Mouse (Mus musculus) c-Kit-positive CD71-positive TER-119-positive erythroid progenitor cells, embryonic 14.5 days (primary cell): ENCODE data around the gene Olfr611.
"Not testable (repeated sequence)": the region's sequence is repeated elsewhere in the genome, so short reads cannot be mapped to it uniquely, and the experiment has no call there.

Experiments
- DNase-seq: peaks from one replicate; pipeline ENCODE4 v3.0.0-alpha.2; 2013; ENCODE audit warnings: low spot score

The Olfr611 gene

DNA sequence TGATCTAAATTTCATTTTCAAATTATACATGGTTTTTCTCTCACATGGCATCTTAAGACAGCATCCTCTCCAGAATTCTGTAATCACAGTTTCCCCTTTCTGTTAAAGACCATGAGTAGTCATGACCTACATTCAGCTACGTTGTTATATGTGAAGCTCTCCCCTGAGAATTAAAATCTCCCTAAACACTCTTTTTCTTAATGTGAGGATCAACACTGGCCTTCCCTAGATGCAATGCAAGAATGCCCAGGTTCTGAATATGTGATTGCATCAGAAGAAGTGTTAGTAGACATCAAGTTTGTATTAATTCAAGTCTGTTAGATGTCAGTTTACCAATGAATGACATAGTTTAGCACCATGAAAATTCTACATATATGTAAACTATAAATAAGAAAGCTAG lies at the start of gene Olfr611:
Gene Olfr611, minus strand, starts transcription at position 101 of the 400 bp plus-strand sequence.
- DNase-seq = not testable (repeated sequence)

DNA sequence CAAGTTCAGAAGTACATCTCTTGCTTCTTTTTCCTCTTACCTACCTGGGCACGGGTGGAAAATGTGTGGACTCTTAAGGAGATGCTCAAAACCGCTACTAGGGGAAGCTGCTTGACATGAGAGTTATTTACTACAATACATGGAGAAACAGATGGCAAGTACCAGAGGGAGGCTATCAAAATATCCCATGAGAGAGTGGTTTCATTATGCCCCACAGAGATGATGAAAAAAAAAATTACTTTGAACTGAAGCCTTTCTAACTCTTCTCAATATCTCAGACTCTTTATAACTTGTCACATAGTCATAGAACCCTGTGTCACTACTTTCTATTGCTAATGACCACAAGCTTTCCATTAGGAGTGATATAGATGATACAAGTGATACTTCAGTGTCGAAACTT lies 48.4 kb upstream of the Olfr611 start, which contains the start of gene Olfr616:
Gene Olfr616, minus strand, starts transcription at position 101 of the 400 bp plus-strand sequence.
- DNase-seq = no peak

DNA sequence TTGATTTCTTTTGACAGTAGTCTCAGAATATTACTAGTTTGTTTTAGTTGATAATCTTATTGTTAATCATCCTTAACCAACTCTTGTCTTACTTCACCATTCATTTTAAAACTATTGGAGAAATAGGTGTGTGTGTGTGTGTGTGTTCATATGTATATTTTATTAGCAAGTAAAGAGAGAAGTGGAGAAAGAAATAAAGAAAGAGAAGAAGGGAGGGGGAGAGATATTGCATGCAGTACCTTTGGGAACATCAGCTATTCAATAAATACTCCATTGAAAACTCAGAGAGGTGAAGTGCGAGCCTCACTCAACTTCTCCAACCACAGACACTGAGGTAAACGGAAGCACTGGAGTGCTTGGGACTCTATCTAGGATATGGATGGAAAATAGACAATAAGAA lies 35.1 kb upstream of the Olfr611 start, which contains the start of gene Olfr615:
Gene Olfr615, plus strand, starts transcription at position 301 of the 400 bp plus-strand sequence.
- DNase-seq = no peak

DNA sequence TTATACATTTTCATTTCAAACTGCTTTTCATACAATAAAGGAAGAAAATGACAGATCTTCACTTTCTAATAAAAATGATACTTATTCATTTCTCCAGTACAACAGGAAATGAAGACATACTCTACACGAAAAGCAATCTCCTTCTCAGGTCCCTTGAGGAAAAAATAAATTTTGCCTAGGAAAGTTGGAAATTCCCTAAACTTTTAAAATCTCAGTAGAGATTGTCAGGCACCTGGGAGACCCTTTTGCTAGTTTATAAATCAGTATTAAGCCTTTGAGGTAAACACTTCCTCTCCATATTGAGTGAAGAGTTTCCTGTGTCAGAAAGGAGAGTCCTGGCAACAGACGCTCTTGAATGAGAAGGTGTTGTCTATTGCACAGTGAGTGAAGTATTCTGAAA lies 27.1 kb upstream of the Olfr611 start, which contains the start of gene Olfr613:
Gene Olfr613, plus strand, starts transcription at position 301 of the 400 bp plus-strand sequence.
- DNase-seq = no peak

GRCm38 (mm10) chr7:103542617-103543016 lies 22.0 kb upstream of the Olfr611 start, which contains the start of gene Olfr612:
TSS of gene Olfr612 (minus strand) at chr7:103542717.
- DNase-seq = not testable (repeated sequence)

DNA sequence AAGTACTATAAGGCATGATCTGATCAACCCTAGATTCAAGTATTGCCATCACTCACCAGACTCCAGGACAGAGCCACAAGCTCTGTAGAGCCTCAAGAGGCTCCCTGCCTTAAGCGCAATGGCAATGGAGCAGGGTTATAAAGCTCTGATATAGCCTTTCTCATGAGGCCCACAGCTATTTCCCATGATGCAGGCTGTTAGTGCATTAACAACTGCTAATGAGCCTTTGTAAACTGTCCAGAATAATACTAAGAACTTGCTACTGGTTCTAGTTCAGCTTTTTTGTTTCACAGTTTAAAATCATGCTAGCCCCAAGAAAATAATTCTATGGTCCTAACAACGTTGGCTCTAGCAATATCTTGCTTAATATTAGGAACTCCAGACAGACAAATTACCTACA lies 8.6 kb downstream of the Olfr611 start, which contains the start of gene Olfr610:
Gene Olfr610, minus strand, starts transcription at position 101 of the 400 bp plus-strand sequence.
- no peak for DNase-seq

DNA sequence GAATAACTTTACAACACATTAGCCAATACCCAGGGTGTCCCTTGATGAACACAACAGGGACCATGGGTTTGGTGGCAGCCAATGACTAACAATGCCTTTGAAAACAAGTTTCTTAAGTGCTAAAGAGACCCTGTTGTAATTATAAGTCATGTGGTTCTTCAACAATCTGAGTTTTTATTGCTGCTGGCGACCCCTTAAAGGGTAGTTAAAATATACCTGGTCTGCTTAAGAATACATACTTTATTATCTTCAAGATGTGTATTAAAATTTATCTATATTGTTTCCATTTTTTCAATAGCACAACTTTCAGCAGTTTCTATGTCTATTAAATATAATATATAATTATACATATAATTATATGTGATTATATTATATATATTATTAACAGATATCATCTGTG lies 22.7 kb downstream of the Olfr611 start, which contains the start of gene Olfr609:
Gene Olfr609, minus strand, starts transcription at position 101 of the 400 bp plus-strand sequence.
- no peak for DNase-seq

DNA sequence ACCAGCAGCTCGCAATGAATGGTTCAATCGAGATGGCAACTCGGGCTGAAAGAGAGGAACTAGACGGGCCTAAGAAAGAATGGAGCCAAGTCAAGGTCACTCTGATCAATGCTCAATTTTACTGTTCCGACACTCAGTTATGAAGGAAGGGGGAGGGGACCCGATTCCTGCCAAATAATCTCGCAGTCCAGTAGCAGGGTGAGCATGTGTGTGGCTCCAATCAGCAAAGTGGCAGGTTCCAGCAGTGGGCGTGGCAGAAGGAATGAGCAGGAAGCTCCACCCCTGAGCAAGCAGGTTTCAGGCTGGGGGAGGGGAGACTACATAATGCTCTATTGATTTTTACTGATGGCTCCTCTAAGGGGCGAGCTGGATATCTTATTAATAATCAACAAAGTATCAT lies 43.5 kb downstream of the Olfr611 start:
- DNase-seq = not testable (repeated sequence)

DNA sequence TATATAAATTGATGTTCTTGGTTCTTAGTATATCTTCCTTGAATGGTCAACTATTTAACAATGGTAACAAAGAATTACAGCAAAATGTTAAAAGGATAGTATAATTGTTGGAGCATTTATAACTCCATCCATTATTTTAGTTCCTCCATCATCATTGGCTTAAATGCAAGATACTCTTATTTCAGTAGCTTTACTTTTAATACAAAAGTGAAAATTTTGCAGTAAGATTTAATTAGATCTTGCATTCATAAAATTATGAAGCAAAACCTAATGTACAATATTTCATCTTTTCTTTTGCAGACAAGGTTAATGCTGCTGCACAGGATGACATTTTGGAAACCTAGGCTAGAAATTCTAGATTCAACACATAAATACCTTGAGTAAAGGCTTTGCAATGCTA lies 51.1 kb downstream of the Olfr611 start, which contains the start of gene Olfr608:
Gene Olfr608, plus strand, starts transcription at position 301 of the 400 bp plus-strand sequence.
- no peak for DNase-seq
